Mouse (Mus musculus) testis, postnatal 10 days (tissue): ENCODE measurements around the gene Gm16181.

Source experiments
- DNase-seq: peaks from one replicate; pipeline ENCODE4 v3.0.0; 2021; ENCODE audit warnings: low spot score

Gene Gm16181

GRCm38 (mm10) chr17:35250348-35251120 lies 29.9 kb downstream of the Gm16181 start:
- no peak for DNase-seq

- DNase-seq = no peak
These were observed 30.6 kb downstream of the Gm16181 start for GRCm38 (mm10) chr17:35251162-35251719.

- no peak for DNase-seq
These were observed 31.3 kb downstream of the Gm16181 start for GRCm38 (mm10) chr17:35251981-35252380.

GRCm38 (mm10) chr17:35252619-35253292 lies 32.1 kb downstream of the Gm16181 start:
- no peak for DNase-seq

GRCm38 (mm10) chr17:35253293-35254093 lies 32.9 kb downstream of the Gm16181 start:
- DNase-seq = no peak

GRCm38 (mm10) chr17:35254241-35255098 lies 33.8 kb downstream of the Gm16181 start:
- DNase-seq = peak; percentile 81

GRCm38 (mm10) chr17:35255301-35255700 lies 34.7 kb downstream of the Gm16181 start:
- DNase-seq = no peak

- no peak for DNase-seq
These were observed 35.1 kb downstream of the Gm16181 start for GRCm38 (mm10) chr17:35255704-35256103.

- no peak for DNase-seq
These were observed 36.7 kb downstream of the Gm16181 start for GRCm38 (mm10) chr17:35257378-35257777.

GRCm38 (mm10) chr17:35257824-35258491 lies 37.3 kb downstream of the Gm16181 start:
- DNase-seq = peak; percentile 95

- no peak for DNase-seq
These were observed 38.2 kb downstream of the Gm16181 start for GRCm38 (mm10) chr17:35258492-35259478.

GRCm38 (mm10) chr17:35259621-35260020 lies 39.0 kb downstream of the Gm16181 start:
- DNase-seq = no peak

GRCm38 (mm10) chr17:35261651-35262050 lies 41.0 kb downstream of the Gm16181 start:
- no peak for DNase-seq

GRCm38 (mm10) chr17:35262664-35263522 lies 42.3 kb downstream of the Gm16181 start, which contains the start of gene H2-D1:
H2-D1 (plus strand) TSS chr17:35262730.
- peak; percentile 99 for DNase-seq

- DNase-seq = no peak
These were observed 42.9 kb downstream of the Gm16181 start for GRCm38 (mm10) chr17:35263523-35263883.

GRCm38 (mm10) chr17:35267399-35268086 lies 46.9 kb downstream of the Gm16181 start:
- no peak for DNase-seq

- peak; percentile 81 for DNase-seq
These were observed 49.2 kb downstream of the Gm16181 start for GRCm38 (mm10) chr17:35269653-35270347.
